Mouse (Mus musculus) spleen, postnatal 4 days (tissue): Measurements from ENCODE around the gene Mrpl58.

Experiments used
- DNase-seq, 2 experiments: peaks; one replicate each; pipeline ENCODE4 v3.0.0; 2022; ENCODE audit warnings: low spot score in 2 of 2

The Mrpl58 gene

GRCm38 (mm10) chr11:115455619-115456018 is 52.1 kb downstream of the Mrpl58 start:
- no peak for DNase-seq

GRCm38 (mm10) chr11:115456182-115456581 is 52.6 kb downstream of the Mrpl58 start:
- no peak for DNase-seq

GRCm38 (mm10) chr11:115457405-115457804 is 53.9 kb downstream of the Mrpl58 start:
- no peak for DNase-seq

GRCm38 (mm10) chr11:115460976-115461375 is 57.4 kb downstream of the Mrpl58 start:
- DNase-seq = no peak

GRCm38 (mm10) chr11:115461846-115462242 is 58.3 kb downstream of the Mrpl58 start:
- no peak for DNase-seq
